Mouse (Mus musculus) liver, adult 2 months (tissue): Measurements from ENCODE around the gene Gdf10. TPM values are rescaled to one million over a fixed set of nuclear protein-coding genes. Genes with fewer than 3 reads are reported as not detected.
A peak's percentile ranks its signal among the peaks of the same experiment; 100 is the strongest.

ENCODE experiments used
- DNase-seq: peaks from one replicate; pipeline ENCODE4 v3.0.0-alpha.2; 2011; ENCODE audit warnings: low read depth, low spot score; ENCODE audit errors: extremely low read depth
- H3K27ac ChIP-seq: fragments of 200-500 bp; replicated peaks from 2 replicates; pipeline ENCODE4 v1.5.1; 2012; ENCODE audit warnings: low read depth, mild to moderate bottlenecking, control low read depth, inconsistent platforms, low read length; ENCODE audit not compliant: insufficient read depth
- H3K27me3 ChIP-seq: fragments of 200-500 bp; 2 replicates; pipeline ENCODE4 v1.6.1; 2012; ENCODE audit warnings: mild to moderate bottlenecking, moderate library complexity, low read length, inconsistent platforms; ENCODE audit not compliant: control insufficient read depth, insufficient read depth
- H3K36me3 ChIP-seq: fragments of 200-500 bp; 2 replicates; pipeline ENCODE4 v1.6.1; 2012; ENCODE audit warnings: low read length, inconsistent platforms; ENCODE audit not compliant: control insufficient read depth, insufficient read depth
- H3K4me1 ChIP-seq: fragments of 200-500 bp; 2 replicates; pipeline ENCODE4 v1.6.1; 2011; ENCODE audit warnings: low read length; ENCODE audit not compliant: control insufficient read depth, insufficient read depth
- H3K4me3 ChIP-seq: fragments of 200-500 bp; 2 replicates; pipeline ENCODE4 v1.5.1; 2011; ENCODE audit warnings: low read depth, mild to moderate bottlenecking, control low read depth, low read length, moderate library complexity; ENCODE audit not compliant: insufficient read depth
- H3K79me2 ChIP-seq: fragments of 200-500 bp; 2 replicates; pipeline ENCODE4 v1.6.1; 2012; ENCODE audit warnings: inconsistent platforms, mild to moderate bottlenecking, low read length, moderate library complexity; ENCODE audit not compliant: control insufficient read depth, insufficient read depth
- H3K9ac ChIP-seq: fragments of 200-500 bp; 2 replicates; pipeline ENCODE4 v1.6.1; 2012; ENCODE audit warnings: low read depth, mild to moderate bottlenecking, control low read depth, inconsistent platforms, low read length
- CTCF ChIP-seq: fragments of 200-500 bp; IDR thresholded peaks from 2 replicates; pipeline ENCODE4 v1.5.1; 2011; ENCODE audit warnings: low read depth, low read length, control low read depth
- POLR2A ChIP-seq: fragments of 200-500 bp; IDR thresholded peaks from 2 replicates; pipeline ENCODE4 v1.6.1; 2011; ENCODE audit warnings: low read length, control low read depth; ENCODE audit not compliant: insufficient read depth; ENCODE audit errors: extremely low read depth
- WGBS: fragments of 180-500 bp; shearing (Covaris S2); methylation state at CpG from one replicate; pipeline ENCODE4 v1.1.7; 2018; 5-methylcytosine and 5-hydroxymethylcytosine counted together
- polyA plus RNA-seq: library from polyadenylated mRNA; depleted of rRNA; stranded (reverse); fragments of >200 nt; gene quantifications from 2 replicates; pipeline ENCODE4 v1.2.3, GENCODE M21; 2012
- total RNA-seq: library from RNA; depleted of rRNA; stranded (reverse); fragments of >200 nt; gene quantifications from 2 replicates; pipeline ENCODE4 v1.2.3, GENCODE M21; 2014

Gdf10 gene
- total and polyA plus RNA-seq, 2 experiments, result 0.92 to 3.1 TPM

DNA sequence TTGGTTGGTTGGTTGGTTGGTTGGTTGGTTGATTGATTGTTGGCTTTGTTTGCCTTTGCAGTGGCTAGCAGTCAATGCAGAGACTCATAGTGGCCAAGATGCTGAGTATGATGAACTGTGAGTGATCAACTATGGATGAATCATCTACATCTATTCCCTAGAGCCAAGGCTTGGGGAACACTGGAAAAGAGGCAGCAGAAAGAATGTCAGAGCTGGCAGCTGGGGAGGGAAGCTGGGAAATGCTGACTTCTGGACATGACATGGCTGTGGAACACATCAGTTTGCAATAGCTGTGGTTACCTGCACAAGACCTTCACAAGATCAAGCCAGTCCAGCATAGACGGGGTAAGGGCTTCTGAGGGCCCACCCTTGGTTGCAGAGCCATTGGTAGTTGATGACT, 20.2 kb upstream of the Gdf10 start:
- WGBS, result 92% methylated on average over 1 of the region's 1 CpGs
- Histone ChIP-seq H3K36me3 (no peaks in the 10 kb centered on the region), H3K9ac (no peak overlapping the region), H3K4me3 (no peak overlapping the region), H3K4me1 (no peaks in the 10 kb centered on the region), H3K27ac (no peak overlapping the region), H3K79me2 (no peaks in the 10 kb centered on the region), H3K27me3 (no peaks in the 10 kb centered on the region)
- TF ChIP-seq CTCF, result no peak
- DNase-seq, result no peak

DNA sequence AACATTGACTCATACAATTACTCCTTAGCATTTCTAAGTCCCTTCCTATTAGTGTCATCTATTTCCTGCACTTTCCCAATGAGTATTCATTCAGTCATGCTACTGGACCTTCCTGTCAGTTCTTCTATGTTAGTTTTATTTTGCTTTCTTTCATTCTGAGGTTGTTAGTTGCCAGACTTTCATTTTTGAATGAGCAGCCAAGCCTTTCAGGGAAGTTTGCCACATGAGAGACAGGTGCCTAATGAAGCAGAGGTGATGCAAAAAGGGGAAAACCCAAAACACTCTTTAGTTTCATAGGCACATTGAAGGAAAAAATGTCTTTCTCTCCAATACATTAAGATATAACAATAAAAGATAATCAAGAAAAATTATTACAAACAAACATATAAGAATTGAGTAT, 18.5 kb upstream of the Gdf10 start:
- no peaks in the 10 kb centered on the region for H3K79me2 ChIP-seq
- no peak overlapping the region for H3K4me3 ChIP-seq
- no peak for TF ChIP-seq POLR2A
- no peak for TF ChIP-seq CTCF
- no peaks in the 10 kb centered on the region for H3K36me3 ChIP-seq
- DNase-seq, result no peak
- H3K27ac ChIP-seq, result no peak overlapping the region
- H3K27me3 ChIP-seq, result no peaks in the 10 kb centered on the region; the same call in 1 of the 2 replicates
- no peak overlapping the region for H3K9ac ChIP-seq
- H3K4me1 ChIP-seq, result no peaks in the 10 kb centered on the region

DNA sequence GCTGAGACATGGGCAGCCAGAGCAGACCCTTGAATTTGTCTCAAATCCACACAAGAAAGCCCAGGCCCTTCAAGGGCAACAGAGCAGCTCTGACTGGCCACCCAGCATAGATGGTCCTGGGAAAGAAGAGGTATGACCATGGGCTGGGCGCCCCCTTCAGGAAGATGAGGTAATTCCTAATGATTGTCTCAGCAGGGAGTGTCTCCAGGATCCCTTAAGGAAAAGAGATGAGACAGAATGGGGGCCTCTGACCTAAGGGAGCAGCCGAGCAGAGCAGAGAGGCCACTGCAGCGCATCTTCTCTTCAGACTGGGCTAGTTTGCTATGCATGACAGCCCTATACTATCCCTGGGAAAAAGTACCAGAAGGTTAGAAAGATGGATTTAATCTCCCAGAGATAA, 9.7 kb upstream of the Gdf10 start:
- peak; percentile 5 for DNase-seq
- Histone ChIP-seq H3K9ac (no peak overlapping the region), H3K27ac (no peak overlapping the region)

DNA sequence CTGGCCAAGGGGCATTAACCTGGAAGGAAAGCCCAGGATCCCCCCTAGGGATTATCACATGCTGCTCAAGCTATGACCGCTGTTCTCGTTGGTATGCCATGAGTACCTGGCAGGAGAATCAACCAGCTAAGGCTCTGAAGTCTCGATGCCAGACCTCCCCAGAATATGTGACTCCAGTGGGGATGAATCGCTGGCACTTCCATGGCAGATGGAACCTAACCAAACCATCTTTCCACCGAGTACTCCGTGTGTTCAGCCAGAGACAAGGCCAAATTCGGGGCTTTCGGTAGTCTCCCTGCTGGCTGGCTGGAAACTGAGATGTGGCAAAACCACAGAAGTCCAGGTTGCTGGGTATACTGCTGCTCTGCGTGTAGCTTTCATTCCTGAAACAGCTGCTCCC, 9.2 kb upstream of the Gdf10 start:
- H3K4me1 ChIP-seq, result no peaks in the 10 kb centered on the region
- H3K27me3 ChIP-seq, result no peaks in the 10 kb centered on the region; the same call in 1 of the 2 replicates
- TF ChIP-seq POLR2A, result no peak
- no peak overlapping the region for H3K4me3 ChIP-seq
- no peak overlapping the region for H3K27ac ChIP-seq
- WGBS, result 84% methylated on average over 9 of the region's 9 CpGs
- DNase-seq, result no peak
- no peaks in the 10 kb centered on the region for H3K79me2 ChIP-seq
- no peak overlapping the region for H3K9ac ChIP-seq
- H3K36me3 ChIP-seq, result no peaks in the 10 kb centered on the region

More for the DNA sequence above, 9.7 kb upstream of the Gdf10 start:
- Histone ChIP-seq H3K4me1 (no peaks in the 10 kb centered on the region), H3K4me3 (no peak overlapping the region), H3K36me3 (no peaks in the 10 kb centered on the region), H3K79me2 (no peaks in the 10 kb centered on the region), H3K27me3 (no peaks in the 10 kb centered on the region; the same call in 1 of the 2 replicates)
- TF ChIP-seq CTCF (peak; percentile 56), POLR2A (no peak)
- 32% methylated on average over 3 of the region's 3 CpGs for WGBS

DNA sequence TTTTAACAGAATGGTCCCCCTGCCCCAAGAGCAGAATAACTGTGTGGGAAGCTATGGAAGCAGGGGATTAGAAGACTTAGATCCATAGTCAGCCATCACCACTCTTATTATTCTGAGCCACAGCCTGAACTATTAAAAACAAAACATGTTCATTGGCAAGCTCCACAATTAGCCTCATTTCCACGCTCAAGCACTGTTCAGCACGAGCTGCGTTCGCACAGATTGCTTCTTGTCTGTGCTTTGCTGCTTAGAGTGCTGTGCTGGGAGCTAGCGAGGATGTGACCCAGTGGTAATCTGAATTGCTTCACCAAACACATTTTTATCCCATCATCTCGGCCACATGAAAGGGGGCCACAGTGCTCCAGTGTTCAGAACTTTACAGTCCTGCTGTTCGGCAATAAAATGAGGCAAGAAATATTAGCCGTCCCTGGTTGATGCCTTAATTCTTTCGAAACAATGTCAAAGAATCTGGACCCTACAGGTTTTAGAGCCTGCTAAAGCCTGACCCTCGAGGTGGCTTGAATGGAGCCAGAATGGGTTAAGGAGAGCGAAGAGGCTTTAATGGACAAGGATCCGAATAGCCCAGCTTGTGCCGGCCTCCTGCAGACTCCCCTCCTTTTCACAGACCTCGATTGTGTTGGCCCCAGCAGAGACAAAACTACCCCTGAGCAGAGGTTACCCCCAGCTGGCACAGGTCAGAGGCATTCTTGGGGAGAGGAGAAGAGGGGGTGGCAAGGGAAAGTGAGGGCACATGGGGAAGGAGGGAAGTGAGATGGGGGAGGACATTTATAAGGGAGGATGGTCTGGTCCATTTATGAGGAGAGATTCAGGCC, 2.4 kb upstream of the Gdf10 start:
- DNase-seq, result no peak
- no peaks in the 10 kb centered on the region for H3K79me2 ChIP-seq
- no peaks in the 10 kb centered on the region for H3K4me1 ChIP-seq
- no peaks in the 10 kb centered on the region for H3K27me3 ChIP-seq
- no peak overlapping the region for H3K9ac ChIP-seq
- H3K27ac ChIP-seq, result no peak overlapping the region
- H3K4me3 ChIP-seq, result no peak overlapping the region
- no peaks in the 10 kb centered on the region for H3K36me3 ChIP-seq
- 63% methylated on average over 14 of the region's 14 CpGs for WGBS
- TF ChIP-seq POLR2A (no peak), CTCF (no peak)

DNA sequence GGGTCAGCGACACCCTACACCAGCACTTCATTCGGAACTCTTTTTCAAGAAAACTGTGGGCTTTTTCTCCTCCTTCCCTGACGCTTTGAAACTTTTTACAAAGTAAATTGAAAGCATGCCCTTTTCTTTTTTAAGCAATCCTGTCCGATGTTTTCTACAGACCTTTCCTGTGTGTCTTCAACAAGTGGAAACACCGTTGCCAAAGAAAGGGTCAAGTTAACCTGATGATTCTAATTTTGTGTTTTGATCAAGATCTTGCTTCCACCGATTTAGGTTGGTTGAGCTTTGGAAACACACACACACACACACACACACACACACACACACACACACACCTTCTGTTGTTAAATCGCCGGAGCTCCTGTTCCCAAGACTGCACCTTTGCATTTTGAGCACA, 618 bp upstream of the Gdf10 start:
- no peak overlapping the region for H3K4me3 ChIP-seq
- H3K27ac ChIP-seq, result no peak overlapping the region
- H3K79me2 ChIP-seq, result no peaks in the 10 kb centered on the region
- no peaks in the 10 kb centered on the region for H3K27me3 ChIP-seq
- no peak overlapping the region for H3K9ac ChIP-seq
- no peak for TF ChIP-seq POLR2A
- TF ChIP-seq CTCF, result no peak
- DNase-seq, result no peak
- 26% methylated on average over 8 of the region's 8 CpGs for WGBS
- H3K36me3 ChIP-seq, result no peaks in the 10 kb centered on the region
- H3K4me1 ChIP-seq, result no peaks in the 10 kb centered on the region
